Mouse (Mus musculus) MEL (cell line): Measurements from ENCODE around the gene Pcdh8. TPM values are rescaled to one million over a fixed set of nuclear protein-coding genes. Genes with fewer than 3 reads are reported as not detected.

ENCODE experiments used
- DNase-seq: peaks from one replicate; pipeline ENCODE4 v3.0.0; 2011; ENCODE audit warnings: low read depth, low spot score
- H3K27ac ChIP-seq: 2 replicates; pipeline ENCODE4 v1.5.1; 2012; ENCODE audit warnings: low read depth, mild to moderate bottlenecking, control low read depth, low read length, moderate library complexity; ENCODE audit not compliant: control insufficient read depth
- H3K27me3 ChIP-seq, 2 experiments: fragments of 150-350 bp in 1 of 2; sonication (generic) in 1 of 2; 2 replicates each; pipeline ENCODE4 v1.6.1; 2012; ENCODE audit warnings: low read length in 2 of 2, mild to moderate bottlenecking in 2 of 2, improper control_type of control experiment in 1 of 2, moderate library complexity in 1 of 2; ENCODE audit not compliant: insufficient read depth in 2 of 2, control insufficient read depth in 1 of 2
- H3K36me3 ChIP-seq, 2 experiments: 2 replicates each; pipeline ENCODE4 v1.6.1; 2012 to 2014; ENCODE audit warnings: low read length in 2 of 2, improper control_type of control experiment in 1 of 2, inconsistent platforms in 1 of 2, mild to moderate bottlenecking in 1 of 2; ENCODE audit not compliant: insufficient read depth in 2 of 2, control insufficient read depth in 1 of 2
- H3K4me1 ChIP-seq, 2 experiments: fragments of 150-350 bp in 1 of 2; sonication (generic) in 1 of 2; 2 replicates each; pipeline ENCODE4 v1.6.1; 2012; ENCODE audit warnings: low read length in 2 of 2, improper control_type of control experiment in 1 of 2, mild to moderate bottlenecking in 1 of 2; ENCODE audit not compliant: insufficient read depth in 2 of 2, control insufficient read depth in 1 of 2
- H3K4me3 ChIP-seq, 2 experiments: fragments of 150-350 bp in 1 of 2; sonication (generic) in 1 of 2; 2 replicates each; pipeline ENCODE4 v1.5.1; 2012; ENCODE audit warnings: low read depth in 2 of 2, low read length in 2 of 2, mild to moderate bottlenecking in 2 of 2, moderate library complexity in 2 of 2, control low read depth in 1 of 2, improper control_type of control experiment in 1 of 2; ENCODE audit not compliant: control insufficient read depth in 1 of 2, insufficient read depth in 1 of 2
- H3K79me2 ChIP-seq: 2 replicates; pipeline ENCODE4 v1.6.1; 2012; ENCODE audit warnings: mild to moderate bottlenecking, low read length, moderate library complexity; ENCODE audit not compliant: control insufficient read depth, poor library complexity, insufficient read depth
- H3K9ac ChIP-seq: 2 replicates; pipeline ENCODE4 v1.6.1; 2012; ENCODE audit warnings: low read depth, mild to moderate bottlenecking, control low read depth, low read length, moderate library complexity; ENCODE audit not compliant: control insufficient read depth, poor library complexity, severe bottlenecking
- H3K9me3 ChIP-seq: fragments of 150-350 bp; sonication (generic); replicated peaks from 2 replicates; pipeline ENCODE4 v1.6.1; 2012; ENCODE audit warnings: mild to moderate bottlenecking, low read length, improper control_type of control experiment, moderate library complexity; ENCODE audit not compliant: insufficient read depth
- CTCF ChIP-seq, 3 experiments: IDR thresholded peaks in 2 of 3; conservative IDR thresholded peaks in 1 of 3; 2 replicates each; pipeline ENCODE4 v1.5.1; 2011 to 2012; ENCODE audit warnings: low read length in 3 of 3, low read depth in 2 of 3, mild to moderate bottlenecking in 2 of 3, improper control_type of control experiment in 1 of 3, inconsistent platforms in 1 of 3, mixed read lengths in 1 of 3, moderate library complexity in 1 of 3; ENCODE audit not compliant: control insufficient read depth in 1 of 3, insufficient read depth in 1 of 3, poor library complexity in 1 of 3, severe bottlenecking in 1 of 3
- ELF1 ChIP-seq: IDR thresholded peaks from 2 replicates; pipeline ENCODE4 v1.6.1; 2014; ENCODE audit warnings: low read depth, mild to moderate bottlenecking, inconsistent platforms, low read length, improper control_type of control experiment, moderate library complexity
- EP300 ChIP-seq, 2 experiments: IDR thresholded peaks; 2 replicates each; pipeline ENCODE4 v1.6.1; 2011; ENCODE audit warnings: improper control_type of control experiment in 2 of 2, low read length in 2 of 2, low read depth in 1 of 2, mild to moderate bottlenecking in 1 of 2
- ETS1 ChIP-seq: IDR thresholded peaks from 2 replicates; pipeline ENCODE4 v1.6.1; 2012; ENCODE audit warnings: low read depth, mild to moderate bottlenecking, inconsistent platforms, low read length, improper control_type of control experiment, moderate library complexity
- GATA1 ChIP-seq: IDR thresholded peaks from 2 replicates; pipeline ENCODE4 v1.6.1; 2011; ENCODE audit warnings: low read depth, low read length, improper control_type of control experiment
- JUND ChIP-seq: IDR thresholded peaks from 2 replicates; pipeline ENCODE4 v1.6.1; 2011; ENCODE audit warnings: low read depth, mild to moderate bottlenecking, improper control_type of control experiment, low read length
- KAT2A ChIP-seq: conservative IDR thresholded peaks from 2 replicates; pipeline ENCODE4 v1.6.1; 2012; ENCODE audit warnings: low read depth, low read length, improper control_type of control experiment, inconsistent platforms
- MAFK ChIP-seq: IDR thresholded peaks from 2 replicates; pipeline ENCODE4 v1.6.1; 2011; ENCODE audit warnings: low read depth, mild to moderate bottlenecking, low read length, improper control_type of control experiment, borderline replicate concordance
- MAX ChIP-seq: IDR thresholded peaks from 2 replicates; pipeline ENCODE4 v1.6.1; 2011; ENCODE audit warnings: low read length, improper control_type of control experiment
- MAZ ChIP-seq: IDR thresholded peaks from 2 replicates; pipeline ENCODE4 v1.6.1; 2012; ENCODE audit warnings: low read depth, mild to moderate bottlenecking, inconsistent platforms, low read length, improper control_type of control experiment
- MXI1 ChIP-seq: IDR thresholded peaks from 2 replicates; pipeline ENCODE4 v1.6.1; 2011; ENCODE audit warnings: mild to moderate bottlenecking, low read depth, low read length, improper control_type of control experiment
- NELFE ChIP-seq: IDR thresholded peaks from 2 replicates; pipeline ENCODE4 v1.6.1; 2011; ENCODE audit warnings: low read depth, low read length, improper control_type of control experiment
- NRF1 ChIP-seq: IDR thresholded peaks from 2 replicates; pipeline ENCODE4 v1.6.1; 2014; ENCODE audit warnings: low read depth, mild to moderate bottlenecking, inconsistent platforms, low read length, improper control_type of control experiment, moderate library complexity; ENCODE audit not compliant: poor library complexity, insufficient read depth, severe bottlenecking
- POLR2A ChIP-seq, 2 experiments: IDR thresholded peaks; 2 replicates each; pipeline ENCODE4 v1.6.1; 2011 to 2012; ENCODE audit warnings: low read length in 2 of 2, mild to moderate bottlenecking in 2 of 2, control low read depth in 1 of 2, improper control_type of control experiment in 1 of 2, low read depth in 1 of 2, moderate library complexity in 1 of 2; ENCODE audit not compliant: control insufficient read depth in 1 of 2, insufficient read depth in 1 of 2, poor library complexity in 1 of 2
- POLR2AphosphoS2 ChIP-seq: IDR thresholded peaks from 2 replicates; pipeline ENCODE4 v1.6.1; 2011; ENCODE audit warnings: low read length, improper control_type of control experiment
- RAD21 ChIP-seq: IDR thresholded peaks from 2 replicates; pipeline ENCODE4 v1.6.1; 2011; ENCODE audit warnings: mild to moderate bottlenecking, low read depth, low read length, improper control_type of control experiment
- RCOR1 ChIP-seq: IDR thresholded peaks from 2 replicates; pipeline ENCODE4 v1.6.1; 2012; ENCODE audit warnings: low read depth, mild to moderate bottlenecking, inconsistent platforms, low read length, improper control_type of control experiment
- SMC3 ChIP-seq: IDR thresholded peaks from 2 replicates; pipeline ENCODE4 v1.6.1; 2011; ENCODE audit warnings: low read depth, low read length, improper control_type of control experiment
- TAL1 ChIP-seq: IDR thresholded peaks from 2 replicates; pipeline ENCODE4 v1.6.1; 2012; ENCODE audit warnings: mild to moderate bottlenecking, inconsistent platforms, low read length, moderate library complexity, mixed read lengths
- TCF12 ChIP-seq: IDR thresholded peaks from 2 replicates; pipeline ENCODE4 v1.6.1; 2014; ENCODE audit warnings: low read depth, mild to moderate bottlenecking, inconsistent platforms, low read length, improper control_type of control experiment, moderate library complexity
- USF2 ChIP-seq, 2 experiments: IDR thresholded peaks; 2 replicates each; pipeline ENCODE4 v1.6.1; 2011 to 2012; ENCODE audit warnings: improper control_type of control experiment in 2 of 2, low read length in 2 of 2, borderline replicate concordance in 1 of 2, inconsistent platforms in 1 of 2, low read depth in 1 of 2, mild to moderate bottlenecking in 1 of 2; ENCODE audit not compliant: insufficient read depth in 1 of 2
- ZC3H11A ChIP-seq: IDR thresholded peaks from 2 replicates; pipeline ENCODE4 v1.6.1; 2012; ENCODE audit warnings: low read depth, mild to moderate bottlenecking, inconsistent platforms, low read length, improper control_type of control experiment
- ZKSCAN1 ChIP-seq: IDR thresholded peaks from 2 replicates; pipeline ENCODE4 v1.6.1; 2012; ENCODE audit warnings: low read depth, mild to moderate bottlenecking, inconsistent platforms, low read length, improper control_type of control experiment, moderate library complexity
- polyA plus RNA-seq, 2 experiments: library from polyadenylated mRNA; stranded (reverse) in 1 of 2; unstranded in 1 of 2; fragments of >175 nt in 1 of 2; fragments of >200 nt in 1 of 2; gene quantifications; 2 replicates each; pipeline versions ENCODE4 v1.2.1 to v1.2.4; 2012; ENCODE audit warnings: low replicate concordance in 2 of 2, low read depth in 1 of 2; ENCODE audit not compliant: insufficient read length in 2 of 2, insufficient read depth in 1 of 2, missing spikeins in 1 of 2
- total RNA-seq: library from RNA; depleted of rRNA; stranded (reverse); fragments of 300-350 nt; gene quantifications from 2 replicates; pipeline ENCODE4 v1.2.3, GENCODE M21; 2012

Pcdh8 gene
- total and polyA plus RNA-seq, 3 experiments: not detected

GRCm38 (mm10) chr14:79788656-79789204 lies 17.6 kb upstream of the Pcdh8 start:
- no peaks in the 10 kb centered on the region for H3K36me3 ChIP-seq
- no peaks in the 10 kb centered on the region for H3K9me3 ChIP-seq
- H3K9ac ChIP-seq: no peak overlapping the region
- H3K27me3 ChIP-seq: no peaks in the 10 kb centered on the region
- TF ChIP-seq USF2 (IDR thresholded peaks at IDR 0.05; ENCODE audit: borderline replicate concordance in 1 of 2, insufficient read depth in 1 of 2, low read depth in 1 of 2, low read length in 2 of 2): no peak
- TF ChIP-seq ETS1: no peak
- no peak for TF ChIP-seq NELFE
- TF ChIP-seq MAZ: no peak
- no peak for TF ChIP-seq MAX
- no peak for TF ChIP-seq MXI1
- no peak for TF ChIP-seq EP300 (IDR thresholded peaks at IDR 0.05; ENCODE audit: low read depth in 1 of 2, low read length in 2 of 2)
- TF ChIP-seq ELF1: no peak
- no peak for TF ChIP-seq MAFK
- TF ChIP-seq RCOR1: no peak
- no peak for TF ChIP-seq CTCF (IDR thresholded peaks at IDR 0.05 in 2 of 3, conservative IDR thresholded peaks at IDR 0.05 in 1 of 3; ENCODE audit: control insufficient read depth in 1 of 3, insufficient read depth in 1 of 3, low read depth in 2 of 3, low read length in 3 of 3, poor library complexity in 1 of 3, severe bottlenecking in 1 of 3)
- no peak for TF ChIP-seq POLR2A (IDR thresholded peaks at IDR 0.05; ENCODE audit: control insufficient read depth in 1 of 2, insufficient read depth in 1 of 2, low read depth in 1 of 2, low read length in 2 of 2, poor library complexity in 1 of 2)
- TF ChIP-seq GATA1: no peak
- no peak for TF ChIP-seq NRF1
- no peaks in the 10 kb centered on the region for H3K79me2 ChIP-seq
- H3K4me3 ChIP-seq: no peak overlapping the region
- H3K27ac ChIP-seq: no peak overlapping the region
- no peaks in the 10 kb centered on the region for H3K4me1 ChIP-seq
- DNase-seq: no peak

- TF ChIP-seq JUND: no peak
- TF ChIP-seq MAFK: no peak
- no peak for TF ChIP-seq USF2 (IDR thresholded peaks at IDR 0.05; ENCODE audit: borderline replicate concordance in 1 of 2, insufficient read depth in 1 of 2, low read depth in 1 of 2, low read length in 2 of 2)
- no peak for TF ChIP-seq RAD21
- TF ChIP-seq SMC3: no peak
- TF ChIP-seq MAX: no peak
- TF ChIP-seq KAT2A: no peak
- no peak for TF ChIP-seq TCF12
- TF ChIP-seq NRF1: no peak
- no peak for TF ChIP-seq ETS1
- TF ChIP-seq ZKSCAN1: no peak
- TF ChIP-seq POLR2AphosphoS2: no peak
- no peak for TF ChIP-seq TAL1
- no peak for TF ChIP-seq ZC3H11A
- no peak for TF ChIP-seq NELFE
- H3K4me3 ChIP-seq: no peak overlapping the region
- no peak overlapping the region for H3K9ac ChIP-seq
Measured at GRCm38 (mm10) chr14:79787918-79788317, 16.8 kb upstream of the Pcdh8 start.

More at GRCm38 (mm10) chr14:79787918-79788317, 16.8 kb upstream of the Pcdh8 start:
- no peak for DNase-seq
- Histone ChIP-seq H3K4me1 (no peaks in the 10 kb centered on the region), H3K79me2 (no peaks in the 10 kb centered on the region), H3K27me3 (no peaks in the 10 kb centered on the region), H3K27ac (no peak overlapping the region), H3K36me3 (no peaks in the 10 kb centered on the region), H3K9me3 (no peaks in the 10 kb centered on the region)
